Mouse (Mus musculus): ENCODE results near the gene Mrgprh.

DNA sequence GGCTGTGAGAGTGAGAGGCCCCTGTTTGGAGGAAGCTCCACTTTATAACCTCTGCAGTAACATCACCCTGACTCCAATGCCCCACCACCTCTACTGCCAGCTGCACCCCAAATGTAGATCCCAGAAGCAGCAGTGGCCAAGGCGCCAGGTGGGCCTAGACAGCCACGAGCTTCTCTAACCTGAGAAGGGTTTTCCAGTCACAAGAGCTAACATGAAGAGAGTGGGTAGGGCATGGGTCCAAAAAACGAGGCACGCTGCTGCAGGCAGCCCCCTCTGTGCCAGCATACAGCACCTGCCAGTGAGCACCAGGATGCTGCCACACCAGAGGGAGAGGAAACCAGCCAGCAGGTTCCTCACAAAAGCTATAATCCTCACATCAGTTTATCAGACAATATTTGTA, 15.2 kb downstream of the Mrgprh start:
- TF ChIP-seq CTCF (IDR thresholded peaks at IDR 0.05; ENCODE audit: borderline replicate concordance, insufficient read depth, low read length) (no peak), POLR2A (IDR thresholded peaks at IDR 0.05; ENCODE audit: low read depth, low read length) (no peak)

Data from embryonic fibroblast, embryonic 13.5 days (primary cell).